ENCODE assay signal across 22 mouse cellular contexts in genomic region chr1:161560368-161560767, GRCm38 (mm10).
DNase-seq lines count a peak whose midpoint lies in the region; ATAC-seq and TF ChIP-seq lines count a peak whose summit lies in the region.
"Had no signal": no experiment of that assay in that cellular context is flagged by ENCODE, and none has a peak within 500 bp of the region (broad histone marks: within the 10 kb centered on the region; RNA-seq: fewer than 3 reads in every experiment).

No protein-coding gene starts in this region.

- peak; percentile 16 for DNase-seq in kidney, postnatal 0 days (ENCODE audit: low spot score)
- no peak for DNase-seq in kidney, postnatal 36 days
- DNase-seq in 3T3-L1 (ENCODE audit: low read depth, low spot score), result peak; percentile 38
- DNase-seq in CH12.LX (ENCODE audit: extremely low read depth), result no peak
- DNase-seq in forebrain, embryonic 10.5 days (ENCODE audit: extremely low spot score, low spot score), result no peak
- no peak for DNase-seq in right cerebral cortex, adult 2 months (ENCODE audit: low spot score in 2 of 2)
- no peak for DNase-seq in frontal cortex, postnatal 25 days (ENCODE audit: low spot score in 2 of 2)
- DNase-seq: adrenal gland, postnatal 14 days; B cell, adult 2 months; cerebellum, adult 18-20 months; cerebellum, adult 9-11 months; cerebellum, postnatal 36 days; gastrocnemius, postnatal 14 days had no signal

- TF ChIP-seq POLR2A in CH12.LX (IDR thresholded peaks at IDR 0.05; ENCODE audit: low read depth, low read length), result no peak

- H3K79me2 ChIP-seq in CH12.LX (replicated peaks; ENCODE audit: control insufficient read depth, extremely low read depth, insufficient read depth, poor library complexity, severe bottlenecking), result no peaks in the 10 kb centered on the region

- H3K27me3 ChIP-seq in kidney, postnatal 0 days (ENCODE audit: insufficient read depth, low read length), result no peaks in the 10 kb centered on the region
- no peaks in the 10 kb centered on the region for H3K27me3 ChIP-seq in CH12.LX (replicated peaks)
- H3K27me3 ChIP-seq in forebrain, embryonic 10.5 days (ENCODE audit: poor library complexity, severe bottlenecking), result no peaks in the 10 kb centered on the region
- H3K27me3 ChIP-seq: heart, embryonic 12.5 days had no signal

- TF ChIP-seq RAD21 in CH12.LX (IDR thresholded peaks at IDR 0.05; ENCODE audit: low read depth, low read length), result no peak

- H3K9ac ChIP-seq in kidney, postnatal 0 days (ENCODE audit: low read depth, low read length), result no peak overlapping the region
- H3K9ac ChIP-seq in CH12.LX (ENCODE audit: insufficient read depth, low read depth), result no peak overlapping the region
- H3K9ac ChIP-seq: heart, embryonic 12.5 days; hindbrain, embryonic 14.5 days had no signal

- H3K4me1 ChIP-seq in kidney, postnatal 0 days (replicated peaks; ENCODE audit: insufficient read depth, low read length), result no peaks in the 10 kb centered on the region
- H3K4me1 ChIP-seq in CH12.LX (ENCODE audit: control insufficient read depth in 1 of 2, insufficient read depth in 2 of 2), result peaks cover 0 to 3% of the 10 kb centered on the region in 2 experiments; a peak in 2 of 4 replicates
- H3K4me1 ChIP-seq in forebrain, embryonic 10.5 days, result no peaks in the 10 kb centered on the region
- H3K4me1 ChIP-seq: embryonic facial prominence, embryonic 10.5 days; heart, embryonic 12.5 days; hindbrain, embryonic 10.5 days had no signal

- dilution Hi-C loops in CH12.LX (cut with MboI; ENCODE audit: extremely low pct_ligation_motif_present, extremely low pct_unique_long_range_greater_than_20kb, low sequenced_read_pairs), result no loop called here

- no peak overlapping the region for H3K4me3 ChIP-seq in kidney, postnatal 0 days (replicated peaks; ENCODE audit: low read depth, low read length)
- H3K4me3 ChIP-seq in CH12.LX (replicated peaks in 1 of 3; ENCODE audit: low read depth in 2 of 3, low read length in 2 of 3, poor library complexity in 1 of 3), result no peak overlapping the region
- no peak overlapping the region for H3K4me3 ChIP-seq in forebrain, embryonic 10.5 days
- H3K4me3 ChIP-seq: embryonic facial prominence, embryonic 10.5 days; heart, embryonic 12.5 days; hindbrain, embryonic 10.5 days had no signal

- in situ Hi-C loops in CH12.LX (cut with MboI; ENCODE audit: low pct_ligation_motif_present, low pct_unique_long_range_greater_than_20kb, low sequenced_read_pairs), result no loop called here

- WGBS in kidney, postnatal 0 days, result 27% methylated on average over 3 of the region's 3 CpGs
- WGBS in forebrain, embryonic 10.5 days, result 82% methylated on average over 3 of the region's 3 CpGs

- TF ChIP-seq EP300 in CH12.LX (IDR thresholded peaks at IDR 0.05; ENCODE audit: low read length), result peak; percentile 35; the same call in 1 of the 2 replicates

- H3K36me3 ChIP-seq in kidney, postnatal 0 days (ENCODE audit: insufficient read depth, low read length), result no peaks in the 10 kb centered on the region
- H3K36me3 ChIP-seq in CH12.LX (replicated peaks in 1 of 2; ENCODE audit: control insufficient read depth in 1 of 2, insufficient read depth in 1 of 2, low read length in 1 of 2), result no peaks in the 10 kb centered on the region
- no peaks in the 10 kb centered on the region for H3K36me3 ChIP-seq in forebrain, embryonic 10.5 days (replicated peaks)
- H3K36me3 ChIP-seq: embryonic facial prominence, embryonic 10.5 days; heart, embryonic 12.5 days; hindbrain, embryonic 10.5 days had no signal

- ATAC-seq in kidney, postnatal 0 days (replicated peaks; ENCODE audit: low FRiP score, low read depth), result no peak
- ATAC-seq in granulocyte monocyte progenitor cell, adult 5-6 weeks (replicated peaks; ENCODE audit: poor library complexity, severe bottlenecking), result peak; percentile 79
- ATAC-seq: activated CD4-positive, CD25-positive, alpha-beta regulatory T cell, adult 4 months; CD4-positive, CD25-positive, alpha-beta regulatory T cell, adult 4 months; forebrain, embryonic 14.5 days; Patski had no signal

- TF ChIP-seq CTCF in kidney, postnatal 0 days (IDR thresholded peaks at IDR 0.05; ENCODE audit: low read depth), result no peak
- TF ChIP-seq CTCF in CH12.LX (conservative IDR thresholded peaks at IDR 0.05 in 1 of 2, IDR thresholded peaks at IDR 0.05 in 1 of 2; ENCODE audit: low read depth in 2 of 2, low read length in 2 of 2), result no peak

- no peak overlapping the region for H3K4me2 ChIP-seq in kidney, postnatal 0 days (ENCODE audit: low read length)
- H3K4me2 ChIP-seq in CH12.LX (ENCODE audit: insufficient read depth, low read depth, poor library complexity, severe bottlenecking), result no peak overlapping the region
- H3K4me2 ChIP-seq: heart, embryonic 12.5 days; hindbrain, embryonic 14.5 days had no signal

- H3K9me3 ChIP-seq in kidney, postnatal 0 days (replicated peaks; ENCODE audit: low read length), result no peaks in the 10 kb centered on the region
- no peaks in the 10 kb centered on the region for H3K9me3 ChIP-seq in CH12.LX (replicated peaks; ENCODE audit: low read length)
- H3K9me3 ChIP-seq in forebrain, embryonic 10.5 days, result no peaks in the 10 kb centered on the region
- H3K9me3 ChIP-seq: embryonic facial prominence, embryonic 10.5 days; heart, embryonic 12.5 days; hindbrain, embryonic 10.5 days had no signal

- no peak overlapping the region for H3K27ac ChIP-seq in kidney, postnatal 0 days
- no peak overlapping the region for H3K27ac ChIP-seq in CH12.LX (ENCODE audit: insufficient read depth, low read depth)
- no peak overlapping the region for H3K27ac ChIP-seq in forebrain, embryonic 10.5 days
- H3K27ac ChIP-seq: embryonic facial prominence, embryonic 10.5 days; hindbrain, embryonic 10.5 days; hindbrain, embryonic 14.5 days had no signal

TF ChIP-seq in CH12.LX, 34 proteins besides CTCF, POLR2A, EP300 and RAD21:
- no peak for TF ChIP-seq USF1 (IDR thresholded peaks at IDR 0.05; ENCODE audit: low read depth, low read length)
- no peak for TF ChIP-seq MAFK (IDR thresholded peaks at IDR 0.05; ENCODE audit: insufficient replicate concordance, low read length)
- TF ChIP-seq GABPA (IDR thresholded peaks at IDR 0.05; ENCODE audit: insufficient replicate concordance, low read depth, low read length), result no peak
- TF ChIP-seq NELFE (IDR thresholded peaks at IDR 0.05; ENCODE audit: low read depth, low read length), result no peak
- TF ChIP-seq BHLHE40 (IDR thresholded peaks at IDR 0.05; ENCODE audit: low read depth, low read length), result no peak
- no peak for TF ChIP-seq KAT2A (IDR thresholded peaks at IDR 0.05; ENCODE audit: insufficient replicate concordance, low read length)
- TF ChIP-seq TBP (conservative IDR thresholded peaks at IDR 0.05; ENCODE audit: low read depth, low read length), result no peak
- TF ChIP-seq ZMIZ1 (IDR thresholded peaks at IDR 0.05; ENCODE audit: low read depth, low read length), result no peak
TF ChIP-seq in CH12.LX: peak in this region for 0.

Comparison
In these comparisons a context has a peak if more than half of its experiments do, and no peak if none do; other contexts are left out.
1. DNase-seq: peak in kidney, postnatal 0 days (single experiment) and 3T3-L1 (single experiment); none in kidney, postnatal 36 days (0 of 2), CH12.LX (single experiment), forebrain, embryonic 10.5 days (single experiment), right cerebral cortex, adult 2 months (0 of 2) and frontal cortex, postnatal 25 days (0 of 2).